Mouse (Mus musculus) T-helper 1 cell (primary cell): Measurements from ENCODE around the gene Nos1ap.

Source experiments
- in situ Hi-C: fragments of 300-600 bp; cut with MboI, MseI; formaldehyde crosslinking; loops from one replicate; pipeline ENCODE4 v1.15.1; 2025; ENCODE audit warnings: high pct_unique_total_duplicates

Gene Nos1ap

DNA sequence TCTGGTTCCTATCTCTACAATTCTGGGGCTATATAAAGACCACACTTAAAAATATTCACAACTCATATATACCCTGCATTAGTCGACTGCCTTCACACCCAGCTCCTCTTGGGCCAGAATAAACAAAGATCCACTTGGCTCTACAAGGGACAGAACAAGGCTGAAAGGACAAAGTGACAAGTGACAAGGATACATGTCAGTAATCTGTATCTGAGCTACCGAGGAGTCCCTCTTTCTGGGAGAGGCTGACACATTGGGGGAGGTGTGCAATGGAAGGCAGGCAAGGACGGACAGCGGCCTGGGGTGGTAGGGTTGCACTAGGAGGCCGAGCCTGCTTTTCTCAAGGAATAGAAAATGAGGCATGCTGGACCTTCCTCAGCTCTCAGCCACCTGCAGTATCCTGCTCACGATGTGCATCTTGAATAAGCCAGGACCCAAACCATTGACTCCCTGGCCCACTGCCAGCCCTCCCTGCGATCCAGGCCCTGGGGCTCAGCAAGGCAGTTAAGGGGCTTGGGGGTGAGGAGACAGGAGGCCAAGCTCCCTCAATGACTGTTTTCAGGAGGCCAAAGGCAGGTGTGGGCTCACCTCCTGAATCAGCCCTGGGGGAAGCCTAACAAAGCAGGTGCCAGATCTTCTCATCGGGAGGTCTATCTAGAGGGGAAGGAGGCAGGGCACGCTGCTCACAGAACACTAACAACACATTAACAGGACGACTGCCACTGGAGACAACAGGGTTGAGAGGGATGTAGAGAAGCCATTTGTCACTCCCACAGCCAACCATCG, 87.0 kb downstream of the Nos1ap start:
- in situ Hi-C loops: no loop called here

DNA sequence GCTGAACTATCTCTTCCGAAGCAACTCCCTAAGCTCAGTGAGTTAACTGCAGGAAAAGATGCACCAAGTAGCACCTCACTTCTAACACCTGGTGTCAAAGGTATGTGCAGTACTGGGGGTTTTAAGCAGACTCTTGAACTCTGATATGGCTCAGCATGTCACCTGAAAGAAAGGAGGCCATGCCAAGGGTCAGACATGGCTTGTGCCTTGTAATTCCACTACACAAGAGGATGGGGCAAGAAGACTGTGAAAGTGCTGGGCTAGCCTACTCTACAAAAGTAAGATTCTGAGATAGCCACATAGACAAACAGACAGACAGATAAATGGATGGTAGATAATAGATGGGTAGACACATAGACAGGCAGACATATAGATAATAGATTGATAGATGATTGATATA, 87.7 kb downstream of the Nos1ap start:
- in situ Hi-C loops: no loop called here

DNA sequence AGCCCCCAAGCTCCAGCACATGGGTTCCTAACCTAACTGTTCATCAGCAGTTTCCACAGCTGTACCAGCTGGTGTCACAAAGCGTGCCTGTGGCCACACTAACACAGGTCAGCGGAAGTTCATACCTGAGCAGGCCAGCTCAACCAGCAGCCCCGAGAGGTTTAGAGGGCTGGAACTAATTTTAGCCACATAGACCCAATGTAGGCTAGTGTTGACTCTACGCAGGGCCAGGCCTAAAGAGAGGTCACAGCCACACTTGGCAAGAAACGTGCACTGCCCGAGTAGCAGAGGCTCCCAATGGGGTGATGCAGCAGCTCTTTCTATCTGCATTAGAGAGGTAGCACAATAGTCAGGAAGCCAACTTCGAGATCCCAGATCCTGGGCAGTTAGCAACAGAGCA, 88.1 kb downstream of the Nos1ap start:
- in situ Hi-C loops: no loop called here

DNA sequence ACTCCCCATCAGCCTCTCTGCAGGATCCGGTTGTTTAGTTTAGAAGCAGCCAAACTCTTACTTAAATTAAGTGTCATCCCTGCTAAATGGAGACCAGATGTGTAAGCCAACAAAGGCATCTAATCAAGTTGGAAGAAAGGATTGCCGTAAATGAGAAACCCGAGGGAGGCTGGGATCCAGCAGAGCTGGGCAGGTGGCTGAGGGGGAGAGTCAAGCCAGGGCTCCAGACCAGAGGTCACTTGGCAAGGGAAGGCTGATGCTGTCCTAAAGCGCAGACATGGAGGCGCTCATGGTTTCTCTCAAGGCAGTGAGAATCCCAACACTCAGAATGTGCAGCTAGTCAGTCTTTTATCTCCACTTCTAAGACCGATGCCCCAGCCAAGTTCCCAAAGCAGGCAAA, 89.8 kb downstream of the Nos1ap start:
- in situ Hi-C loops: no loop called here

DNA sequence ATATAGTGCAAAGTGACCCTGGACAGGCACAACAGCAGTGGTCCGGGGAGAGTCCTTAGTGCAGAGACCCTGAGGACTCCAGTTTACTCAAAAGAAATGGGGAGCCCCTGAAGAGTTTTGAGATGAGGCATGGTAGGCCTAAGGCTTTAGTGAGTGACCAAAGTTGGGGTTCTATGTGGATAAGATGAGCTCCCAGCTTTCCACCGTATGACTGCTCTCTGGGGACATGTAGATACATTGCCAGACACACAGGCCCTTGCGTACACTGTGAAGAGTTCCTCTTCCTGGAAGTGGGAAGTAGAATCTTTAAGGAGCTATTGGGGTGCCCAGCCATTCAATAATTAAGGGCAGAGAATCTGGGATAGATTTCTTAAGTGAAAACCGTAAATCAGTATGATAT, 90.2 kb downstream of the Nos1ap start:
- in situ Hi-C loops: no loop called here

DNA sequence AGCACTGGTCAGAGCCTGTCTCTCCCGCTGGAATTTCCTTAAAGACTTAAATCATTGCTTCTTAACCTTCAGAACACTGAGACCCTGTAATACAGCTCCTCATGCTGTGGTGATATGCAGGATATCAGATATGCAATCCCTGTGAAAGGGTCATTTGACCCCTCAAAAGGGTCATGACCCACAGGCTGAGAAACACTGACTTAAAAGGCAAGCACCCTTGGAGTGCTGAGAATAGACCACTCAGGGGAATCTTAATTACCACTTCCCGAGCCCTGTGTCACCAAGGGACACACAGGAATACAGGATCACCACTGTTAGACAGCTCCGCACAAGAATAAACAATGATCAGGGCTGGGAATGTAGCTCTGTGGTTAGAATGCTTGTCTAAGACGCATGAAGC, 91.0 kb downstream of the Nos1ap start:
- in situ Hi-C loops: no loop called here

DNA sequence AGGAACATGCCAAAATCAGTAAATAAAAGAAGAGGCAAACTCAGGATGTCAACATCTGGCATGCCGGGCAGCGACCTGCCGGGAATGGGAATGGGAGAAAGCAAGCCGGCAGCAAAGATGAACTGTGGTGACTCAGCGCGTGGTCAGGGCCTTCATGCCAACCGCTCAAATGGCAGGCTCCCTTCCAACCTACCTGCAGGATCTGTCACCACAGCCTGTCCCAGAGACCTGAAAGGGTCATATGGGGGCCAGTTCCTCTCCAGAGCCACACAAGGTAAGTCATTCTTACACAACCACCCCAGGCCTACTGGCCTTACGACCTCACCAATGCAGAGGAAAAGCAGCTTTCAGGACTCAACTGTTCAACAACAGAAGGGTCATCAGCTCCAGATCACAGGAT, 93.4 kb downstream of the Nos1ap start:
- in situ Hi-C loops: no loop called here

DNA sequence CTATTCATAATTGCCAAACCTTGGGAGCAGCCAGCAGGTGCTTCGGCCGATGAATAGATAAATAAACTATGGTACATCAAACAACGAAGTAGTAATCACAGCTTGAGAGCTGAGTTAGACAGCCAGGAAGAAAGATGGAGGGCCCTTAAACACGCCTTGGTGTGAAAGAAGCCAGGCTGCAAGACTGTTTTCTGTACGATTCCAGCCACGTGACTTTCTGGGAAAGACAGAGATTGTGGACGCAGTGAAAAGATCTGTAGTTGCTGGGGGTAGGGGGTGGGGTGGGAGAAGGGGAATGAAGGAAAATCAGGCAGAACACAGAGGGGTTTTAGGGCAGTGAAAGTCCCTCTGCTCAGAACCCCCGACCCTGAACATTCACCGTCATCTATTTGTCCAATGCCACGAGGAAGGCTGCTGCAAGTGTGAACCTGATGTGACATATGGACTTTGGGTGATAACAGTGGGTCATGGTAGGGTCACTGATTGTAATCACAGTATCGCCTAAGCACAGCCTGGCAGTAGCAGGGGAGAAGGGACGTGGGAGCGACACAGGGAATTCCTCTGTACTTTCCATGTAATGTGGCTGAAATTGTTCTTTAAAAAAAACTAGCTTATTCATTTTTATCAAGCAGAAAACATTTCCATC, 94.0 kb downstream of the Nos1ap start:
- in situ Hi-C loops: no loop called here

DNA sequence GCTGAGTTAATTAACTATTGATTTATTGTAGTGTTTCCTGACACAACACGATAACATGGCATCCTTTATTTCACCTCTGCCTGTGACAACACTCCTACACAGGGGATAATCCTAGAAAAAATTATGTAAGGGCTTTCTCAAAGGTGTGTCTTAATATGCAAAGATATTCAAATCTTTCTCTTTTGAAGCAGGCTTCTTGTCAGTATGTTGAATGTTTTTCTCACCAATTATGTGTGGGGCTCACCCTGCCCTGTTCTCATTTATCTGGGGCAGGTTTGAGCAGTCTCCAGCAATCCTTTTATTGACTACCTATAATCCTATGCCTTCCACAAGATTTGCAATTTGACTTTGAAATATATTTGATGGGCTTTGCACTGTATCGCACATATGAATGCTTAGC, 97.1 kb downstream of the Nos1ap start:
- in situ Hi-C loops: loop anchor here (5.0 kb wide), 1 partner anchor 90 kb away; no protein-coding TSS in a partner anchor

DNA sequence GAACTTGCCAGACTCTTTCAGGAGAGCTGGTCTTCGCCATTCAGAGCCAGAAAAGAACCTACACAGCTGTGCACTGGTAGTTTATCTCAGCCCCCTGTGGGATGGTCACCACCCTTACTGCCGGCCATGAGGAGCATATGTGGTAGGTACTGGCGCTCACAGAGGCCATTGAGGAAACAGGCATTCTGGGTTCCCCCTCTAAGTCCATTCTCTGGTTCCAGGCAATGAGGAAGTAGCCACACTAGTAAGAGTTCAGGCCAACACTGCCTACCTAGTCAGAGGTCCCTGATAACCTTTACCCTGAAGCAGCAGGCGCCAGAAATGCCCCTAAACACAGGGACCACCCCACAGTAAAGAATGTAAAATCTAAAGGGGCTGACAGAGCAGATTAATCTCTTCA, 97.6 kb downstream of the Nos1ap start:
- in situ Hi-C loops: loop anchor here (5.0 kb wide), 1 partner anchor 90 kb away; no protein-coding TSS in a partner anchor

DNA sequence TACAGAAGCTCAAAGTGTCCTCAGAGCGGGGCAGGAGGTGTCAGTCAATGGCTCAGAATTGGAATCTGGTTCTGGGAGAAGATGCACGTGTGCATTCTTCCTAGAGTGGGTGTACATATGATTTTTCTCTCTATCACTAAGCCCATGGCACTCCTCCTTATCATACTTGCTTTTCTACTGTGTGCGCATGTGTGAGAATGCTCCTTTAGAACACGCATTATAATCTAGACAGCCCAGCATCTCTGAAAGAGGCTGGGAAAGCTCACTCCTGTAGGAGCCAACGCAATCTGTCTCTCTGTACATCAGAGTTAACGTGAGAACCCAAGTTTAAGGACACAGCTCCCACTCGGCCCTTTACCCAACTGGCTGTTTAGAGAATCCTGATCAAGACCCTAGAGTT, 99.7 kb downstream of the Nos1ap start:
- in situ Hi-C loops: loop anchor here (5.0 kb wide), 1 partner anchor 88 kb away; no protein-coding TSS in a partner anchor

DNA sequence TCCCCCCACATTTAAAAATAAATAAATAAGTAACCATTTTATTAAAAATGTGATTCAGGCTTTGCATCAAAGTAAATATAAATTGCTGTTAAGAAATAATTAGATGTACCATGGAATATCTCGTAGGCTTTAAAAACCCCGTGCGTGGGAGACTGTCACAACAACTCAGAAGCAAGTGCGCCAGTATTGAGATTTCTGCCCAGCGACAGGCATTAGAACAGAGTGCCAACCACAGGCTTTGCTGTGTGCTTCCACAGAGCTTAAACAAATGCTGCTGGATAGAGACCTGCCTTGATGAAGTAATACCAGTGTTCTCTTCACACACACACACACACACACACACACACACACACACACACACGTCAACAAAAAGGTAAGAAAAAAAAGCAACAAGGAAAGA, 100.2 kb downstream of the Nos1ap start:
- in situ Hi-C loops: no loop called here

DNA sequence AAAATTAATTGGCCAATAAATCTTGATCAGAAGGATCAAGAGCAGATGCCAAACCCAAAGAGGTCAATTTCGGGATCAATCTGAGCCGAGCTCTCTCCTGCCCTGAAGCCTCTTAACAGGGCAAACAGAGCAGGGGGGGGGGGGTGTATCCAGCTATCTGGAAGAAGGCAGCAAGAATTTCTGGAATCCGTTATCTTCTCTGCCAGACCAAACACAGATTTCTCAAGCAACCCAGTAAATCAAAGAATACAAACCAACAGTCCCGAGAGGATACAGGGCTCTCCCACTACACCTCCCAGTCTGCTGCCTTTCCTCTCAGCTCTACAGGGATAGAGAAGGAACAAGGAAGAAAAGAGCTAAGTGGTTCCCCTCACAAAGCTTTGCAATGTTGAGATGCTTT, 104.5 kb downstream of the Nos1ap start:
- in situ Hi-C loops: no loop called here

DNA sequence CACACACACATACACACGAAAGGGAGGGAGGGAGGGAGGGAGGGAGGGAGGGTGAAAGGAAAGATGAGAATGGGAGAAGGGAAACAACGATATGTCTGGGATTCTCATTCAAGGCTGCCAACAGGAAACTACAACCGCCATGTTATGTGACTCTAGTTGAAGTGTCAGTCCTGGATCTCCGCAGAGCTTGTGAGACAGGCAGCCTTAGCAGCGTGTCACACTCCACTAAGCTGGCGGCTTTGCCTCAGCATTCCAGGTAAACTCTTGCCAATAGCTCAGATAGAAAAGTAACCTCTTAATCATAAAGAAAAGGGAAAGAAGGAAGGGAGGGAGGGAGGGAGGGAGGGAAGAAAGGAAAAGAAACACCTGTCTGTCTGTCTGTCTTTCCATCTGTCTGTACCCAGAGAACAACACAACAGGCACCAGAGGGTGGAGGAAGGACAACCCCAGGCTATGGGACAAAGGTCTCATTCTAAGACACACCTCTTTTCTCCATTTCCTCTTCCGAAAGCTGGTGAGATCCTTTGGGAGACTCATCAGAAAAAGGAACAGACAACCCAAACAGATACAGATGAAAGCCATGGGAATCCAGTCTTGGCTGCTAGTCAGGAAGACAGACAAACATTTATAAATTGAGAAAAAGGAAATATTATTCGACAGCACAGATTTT, 107.3 kb downstream of the Nos1ap start:
- in situ Hi-C loops: no loop called here

DNA sequence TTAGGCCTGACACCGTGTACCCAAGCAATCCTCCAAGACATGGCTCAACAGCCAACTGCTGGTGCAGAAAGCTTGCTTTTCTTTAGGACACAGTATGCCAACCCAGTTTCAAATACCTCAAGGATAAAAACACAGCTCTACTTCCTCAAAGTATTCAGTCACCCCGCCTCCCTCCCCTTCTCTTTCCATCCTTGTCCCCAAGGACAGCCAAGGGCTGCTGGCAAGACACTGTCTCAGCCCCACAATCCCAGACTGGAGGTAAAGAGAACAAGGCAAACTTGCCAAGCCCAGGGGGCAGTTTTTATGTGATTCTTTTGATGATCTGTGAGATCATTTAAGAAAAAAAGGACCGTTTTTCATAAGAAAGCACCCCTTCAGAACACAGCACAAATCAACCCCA, 108.6 kb downstream of the Nos1ap start:
- in situ Hi-C loops: no loop called here

DNA sequence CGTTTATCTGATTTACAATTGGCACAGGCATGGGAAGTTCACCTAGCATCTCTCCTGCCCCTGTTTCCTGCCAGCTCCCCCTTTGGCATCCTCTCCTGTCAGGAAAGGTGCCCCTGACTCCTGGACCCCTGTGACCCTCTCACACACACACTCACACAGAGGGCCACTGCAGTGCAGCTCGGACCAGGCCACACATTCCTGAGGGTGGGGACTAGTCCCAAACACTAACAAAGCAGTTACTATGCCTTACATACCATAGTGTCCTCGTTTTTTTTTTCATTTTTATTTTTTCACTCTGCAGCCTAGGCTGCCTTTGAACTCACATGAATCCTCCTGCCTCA, 110.2 kb downstream of the Nos1ap start:
- in situ Hi-C loops: no loop called here

DNA sequence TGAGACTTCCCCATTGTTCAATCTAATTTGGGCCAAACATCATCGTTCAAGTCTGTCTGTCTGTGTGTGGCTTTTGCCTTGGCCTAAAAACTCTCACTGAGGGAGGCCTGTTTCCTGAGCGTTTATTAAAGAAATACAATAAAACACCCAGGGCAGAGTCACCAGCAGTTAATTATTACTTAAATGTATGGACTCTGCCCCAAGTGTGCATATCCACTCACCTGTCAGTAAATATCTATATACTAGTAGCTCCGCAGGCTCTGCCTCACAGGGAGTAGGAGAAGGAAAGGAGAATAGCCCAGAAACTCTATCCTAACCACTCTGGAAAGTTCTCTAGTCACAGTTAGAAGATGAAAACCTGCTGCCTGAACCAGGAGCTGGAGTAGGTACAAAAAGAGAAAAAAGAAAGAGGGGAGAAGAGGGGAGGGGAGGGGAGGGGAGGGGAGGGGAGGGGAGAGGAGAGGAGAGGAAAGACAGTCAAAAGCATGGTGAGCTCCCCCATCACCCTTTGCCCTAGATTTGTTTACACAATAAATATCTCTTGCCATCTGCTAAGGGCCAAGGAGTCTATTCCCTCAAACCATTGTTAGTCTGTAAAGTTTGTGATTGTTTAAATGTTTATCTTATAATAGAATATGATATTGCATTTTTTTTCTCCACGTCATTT, 110.7 kb downstream of the Nos1ap start:
- in situ Hi-C loops: no loop called here

DNA sequence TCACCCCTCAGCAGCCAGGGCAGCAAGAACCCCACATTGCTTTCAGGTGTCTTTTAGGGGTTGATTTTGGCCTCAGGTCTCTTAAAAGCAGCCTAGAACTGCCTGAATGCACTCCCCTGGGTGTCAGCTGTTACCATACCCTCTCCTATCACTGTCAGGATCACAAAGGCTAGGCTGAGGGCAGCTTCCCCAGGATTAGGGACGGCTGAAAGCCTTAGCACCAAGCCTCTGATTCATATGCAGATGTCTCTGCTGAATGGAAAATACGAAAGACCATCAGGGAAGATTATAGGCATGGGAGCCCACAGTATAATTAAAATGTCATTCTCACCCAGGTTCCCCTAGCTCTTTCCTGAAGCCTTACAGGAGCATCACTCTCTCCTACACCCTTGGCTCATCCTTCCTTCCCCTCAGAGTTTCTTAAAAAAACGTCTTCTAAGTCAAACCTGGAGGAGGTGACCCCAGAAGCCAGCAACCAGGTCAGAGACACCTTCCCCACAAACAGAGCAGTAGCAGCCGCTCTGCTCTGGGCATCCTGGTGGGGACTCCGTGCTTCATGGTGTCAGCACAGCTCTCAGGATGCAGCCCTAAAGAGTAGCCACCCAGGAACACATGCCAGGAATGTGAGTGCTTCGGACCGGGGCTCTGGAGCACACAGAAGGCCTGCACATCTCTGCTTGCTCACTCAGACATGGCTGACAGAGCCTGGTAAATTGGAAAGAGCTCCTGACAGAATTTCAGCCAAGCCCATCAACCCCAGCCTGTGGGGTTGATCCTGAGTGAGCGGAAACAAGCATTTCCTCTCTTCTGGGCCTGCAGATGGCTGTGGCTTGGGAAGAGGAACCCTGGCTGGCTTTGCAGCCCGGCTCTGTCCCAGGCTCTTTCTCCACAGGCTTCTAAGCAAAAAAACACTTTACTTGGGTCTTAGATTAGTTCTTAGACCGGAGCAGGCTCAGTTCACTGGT, 111.7 kb downstream of the Nos1ap start:
- in situ Hi-C loops: no loop called here

DNA sequence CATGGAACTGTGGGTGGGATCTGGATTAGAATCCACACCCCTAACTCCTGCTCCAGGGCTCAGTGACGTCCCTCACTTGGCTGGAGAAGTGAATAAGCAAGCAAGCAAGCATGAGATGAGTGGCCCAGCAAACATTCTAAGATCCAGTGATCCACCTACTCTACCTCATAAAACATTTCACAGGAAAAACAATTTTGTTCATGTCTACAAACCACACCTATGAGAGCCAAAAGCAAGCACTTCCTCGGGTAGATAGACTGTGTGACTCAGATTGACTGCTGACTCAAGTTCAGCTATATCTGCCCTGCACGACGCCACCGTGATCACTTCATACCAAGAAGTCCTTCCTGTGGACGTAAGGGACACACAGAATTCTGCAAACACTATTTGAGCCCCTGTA, 116.2 kb downstream of the Nos1ap start:
- in situ Hi-C loops: no loop called here

DNA sequence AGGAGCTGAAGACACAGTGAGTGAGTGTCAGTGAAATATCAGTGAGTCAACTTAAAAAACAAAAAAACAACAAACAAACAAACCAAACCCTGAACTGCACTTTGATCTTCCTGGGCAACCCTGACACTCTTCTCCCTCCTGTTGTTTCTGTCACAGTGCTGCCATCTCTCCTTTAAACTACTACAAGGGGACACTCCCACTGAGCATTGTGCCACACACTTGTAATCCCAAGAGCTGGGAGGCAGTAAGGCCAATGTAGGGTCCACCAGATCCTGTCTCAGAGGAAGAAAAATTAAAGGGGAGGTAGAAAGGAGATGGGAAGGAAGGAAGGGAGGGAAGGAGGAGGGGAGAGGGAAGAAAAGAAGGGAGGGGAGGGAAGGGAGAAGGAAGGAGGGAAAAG, 116.8 kb downstream of the Nos1ap start:
- in situ Hi-C loops: no loop called here
